Mouse (Mus musculus) left cerebral cortex, adult 8-10 months (tissue): ENCODE measurements around the gene Ap3b1. TPM values are rescaled to one million over a fixed set of nuclear protein-coding genes. Genes with fewer than 3 reads are reported as not detected.

Source experiments
- DNase-seq, 2 experiments: peaks; one replicate each; pipeline ENCODE4 v3.0.0; 2022; ENCODE audit warnings: low spot score in 2 of 2
- total RNA-seq, 4 experiments: library from RNA; stranded (reverse); gene quantifications; 2 replicates each; pipeline ENCODE4 v1.2.4; 2022

The Ap3b1 gene
- total RNA-seq, 4 experiments from 2014 or later = 45.2 to 49.9 (median 47.9) TPM

DNA sequence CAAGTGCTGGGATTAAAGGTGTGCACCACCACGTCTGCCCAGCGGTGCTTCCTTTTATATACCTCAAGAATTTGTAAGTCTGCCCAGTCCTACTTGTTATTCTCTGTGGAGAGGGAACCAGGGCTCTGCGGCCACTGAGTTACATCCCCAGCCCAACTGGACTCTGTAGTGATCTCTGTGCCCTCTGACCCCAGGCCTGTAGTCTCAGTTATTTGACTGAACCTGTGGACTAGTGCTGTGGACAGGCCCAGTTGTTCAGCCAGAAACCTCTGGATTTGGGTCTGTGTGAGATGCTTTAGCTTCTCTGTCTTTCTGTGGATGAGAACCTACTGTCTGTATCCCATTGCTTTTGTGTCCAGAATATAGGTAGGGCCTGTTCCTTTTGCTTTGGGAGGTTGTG, 15.4 kb downstream of the Ap3b1 start:
- DNase-seq = no peak

DNA sequence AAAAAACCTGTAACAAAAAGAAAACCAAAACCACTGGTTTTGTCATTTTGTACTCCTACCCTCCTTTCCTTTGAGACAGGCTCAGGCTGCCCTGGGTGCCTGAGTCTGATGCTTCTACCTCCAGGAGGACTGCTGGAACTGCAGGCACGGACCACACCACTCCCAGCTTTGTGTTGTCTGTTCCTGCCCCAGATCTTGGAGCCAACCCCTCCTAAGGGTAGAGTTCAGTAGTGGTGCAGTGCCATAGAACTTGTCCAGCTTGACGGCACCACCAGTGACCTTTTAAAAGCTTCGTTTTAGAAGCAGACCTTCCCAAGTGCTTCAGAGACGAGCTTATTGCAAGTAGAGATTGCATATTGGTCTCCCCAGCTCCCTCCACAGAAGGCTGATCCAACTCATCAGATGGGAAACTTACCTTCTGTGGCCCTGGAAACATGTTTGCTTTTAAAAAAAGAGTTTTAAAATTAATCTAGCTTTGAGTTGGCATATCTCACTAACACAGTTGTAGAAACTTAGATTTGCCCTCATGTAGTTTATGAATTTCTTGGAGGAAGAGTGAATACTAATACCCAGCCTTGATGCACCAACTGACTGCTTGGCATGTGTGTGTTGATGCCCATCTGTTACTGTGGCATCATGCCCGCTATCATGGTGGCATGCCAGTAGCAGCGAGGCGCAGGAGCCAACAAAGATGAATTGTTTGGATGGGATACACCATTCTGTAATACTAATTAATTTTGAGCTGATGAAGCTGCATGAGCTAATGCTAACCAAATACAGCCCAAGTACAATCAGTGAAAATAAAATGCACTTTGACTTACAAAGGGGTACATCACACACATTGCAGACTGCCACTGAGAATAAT, 17.0 kb downstream of the Ap3b1 start:
- peak; percentile 35 to 61 for DNase-seq

DNA sequence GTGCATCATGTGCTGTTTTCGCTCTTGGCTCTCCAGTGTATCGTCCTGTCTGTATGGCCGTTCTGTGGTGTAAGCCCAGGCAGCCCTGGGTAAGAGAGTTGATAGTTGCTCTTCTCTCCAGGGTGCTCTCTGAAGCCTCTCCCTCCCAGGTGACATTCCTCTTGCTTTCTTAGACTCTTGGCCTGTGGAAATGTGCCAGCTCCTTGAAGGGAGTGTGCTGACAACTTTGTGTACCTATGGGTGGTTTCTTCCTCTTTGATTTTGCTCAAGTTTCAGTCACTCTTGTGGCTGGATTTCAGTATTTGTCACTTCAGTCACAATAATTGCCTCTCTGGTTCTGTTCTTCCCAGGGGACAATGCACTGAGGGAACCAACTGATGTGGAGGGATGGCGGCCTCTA, 20.2 kb downstream of the Ap3b1 start:
- no peak for DNase-seq

DNA sequence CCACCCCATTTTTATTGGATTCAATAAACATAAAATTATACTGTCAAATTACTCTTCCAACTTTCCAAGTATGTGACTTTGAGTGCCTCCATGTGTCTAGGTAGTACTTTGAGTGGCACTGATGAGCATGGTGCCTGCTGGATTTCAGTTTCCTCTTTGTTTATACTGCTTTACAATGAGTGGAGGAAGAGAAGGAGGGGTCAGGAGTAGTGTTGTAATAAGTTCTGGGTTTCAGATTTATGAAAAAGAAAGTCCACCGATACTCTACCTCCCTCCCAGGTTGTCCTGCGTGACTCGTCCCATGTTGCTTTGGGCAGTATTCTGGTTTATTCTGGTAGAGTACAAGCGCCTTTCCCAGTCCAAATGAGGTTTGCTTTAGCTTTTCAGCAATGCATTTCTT, 22.7 kb downstream of the Ap3b1 start:
- DNase-seq = no peak

DNA sequence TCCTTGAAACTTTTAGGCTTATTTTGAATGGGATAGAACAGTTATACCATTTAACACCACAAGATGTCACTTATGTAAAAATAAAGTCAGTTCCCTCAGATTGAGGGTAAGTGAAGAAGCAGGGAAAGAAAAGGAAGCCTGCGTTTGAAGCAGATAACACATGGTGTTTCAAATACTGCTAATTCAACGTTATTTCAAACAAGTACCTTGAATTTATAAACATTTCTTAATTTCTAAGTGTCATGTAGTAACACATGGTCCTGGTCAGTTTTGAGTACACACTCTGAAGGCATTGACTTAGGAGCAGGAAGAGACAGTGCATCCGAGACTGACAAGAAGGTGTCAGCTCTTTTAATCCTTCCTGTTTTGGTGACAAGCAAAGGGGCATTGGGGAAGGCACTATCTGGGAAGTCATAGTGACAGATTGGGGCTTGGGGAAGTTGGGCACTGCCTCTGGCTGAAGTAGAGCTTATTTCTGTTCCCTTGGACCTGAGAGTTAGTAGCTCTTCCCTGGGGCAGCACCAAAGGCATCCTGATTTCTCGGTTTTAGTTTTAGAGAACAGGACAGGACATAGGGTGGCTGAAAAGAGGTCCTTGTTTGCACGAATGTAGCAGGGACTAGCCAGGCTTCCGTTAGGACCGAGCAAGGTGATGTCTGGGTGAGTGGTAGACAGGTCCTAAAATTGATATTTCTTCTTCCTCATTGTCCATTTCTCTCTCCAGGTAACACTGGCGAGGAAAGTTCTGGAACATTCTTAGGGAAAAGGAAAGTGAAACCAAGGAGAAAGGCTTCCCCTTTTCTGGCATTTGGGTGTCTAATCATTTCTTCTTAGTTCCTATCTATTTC, 23.3 kb downstream of the Ap3b1 start:
- DNase-seq = no peak

DNA sequence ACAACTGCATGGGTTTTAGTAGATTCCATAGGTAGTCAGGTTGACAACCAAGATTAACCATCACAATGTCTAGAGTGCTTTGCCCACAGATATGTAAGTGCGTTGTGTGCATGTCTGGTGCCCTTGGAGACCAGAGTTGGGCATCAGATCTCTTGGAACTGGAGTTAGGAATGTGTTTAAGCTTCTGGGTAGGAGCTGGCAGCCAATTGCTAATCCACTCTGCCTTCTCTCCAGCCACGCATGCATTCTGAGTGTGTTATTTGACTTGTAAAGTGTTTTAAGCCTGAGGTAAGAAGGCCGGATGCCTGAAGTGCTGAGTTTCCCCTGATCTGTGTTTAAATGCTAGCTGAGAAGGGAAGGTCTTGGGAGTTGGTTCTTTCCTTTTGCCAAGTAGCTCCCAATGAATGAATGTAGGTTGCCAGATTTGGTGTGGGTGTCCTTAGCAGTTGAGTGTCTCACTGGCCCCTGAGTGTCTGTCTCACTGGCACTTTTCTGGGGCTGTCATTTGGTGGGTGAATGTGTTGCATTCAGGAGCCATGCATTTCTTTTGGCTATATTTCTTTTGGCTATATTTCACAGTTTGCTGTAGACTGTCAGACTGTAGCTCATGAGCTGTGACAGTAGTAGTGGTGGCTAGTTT, 26.3 kb downstream of the Ap3b1 start:
- DNase-seq = peak in 1 of 2 experiments; percentile 34

DNA sequence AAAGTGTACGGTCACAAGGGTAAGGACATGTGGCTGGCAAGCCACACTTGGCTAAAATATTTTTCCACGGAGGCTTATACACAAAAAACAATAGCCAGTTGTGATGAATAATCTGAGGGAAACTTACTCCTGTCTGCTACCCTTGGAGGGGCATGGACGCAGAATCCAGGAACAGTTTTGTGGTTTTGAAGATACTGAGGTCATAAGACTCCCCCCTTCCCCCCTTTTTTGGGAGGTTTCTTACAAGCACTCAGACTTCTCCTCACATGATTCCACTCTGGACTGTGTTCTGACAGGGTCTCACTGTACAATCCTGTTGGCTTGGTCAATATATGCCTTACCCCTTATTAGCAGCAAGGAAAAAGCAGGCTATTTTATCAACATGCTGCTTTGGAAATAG, 29.8 kb downstream of the Ap3b1 start:
- DNase-seq = no peak

DNA sequence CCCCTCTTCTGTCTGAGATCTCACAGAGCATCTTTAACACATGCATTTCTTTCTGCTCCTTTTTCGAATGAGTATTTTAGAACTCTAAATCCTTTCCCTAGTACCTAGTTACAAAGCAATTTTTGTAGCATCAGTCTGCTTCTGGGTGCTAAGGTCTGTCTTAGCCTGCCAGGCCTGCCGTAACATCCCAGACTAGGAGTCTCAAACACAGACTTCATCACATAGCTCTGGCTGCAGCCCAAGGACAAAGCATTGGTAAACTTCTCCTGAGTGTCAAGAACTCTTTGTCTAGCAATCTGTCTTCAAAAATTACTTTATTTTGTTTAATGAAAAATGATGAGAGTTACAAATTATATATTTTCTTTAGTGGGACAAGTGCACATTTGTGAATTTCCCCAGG, 30.8 kb downstream of the Ap3b1 start:
- no peak for DNase-seq

DNA sequence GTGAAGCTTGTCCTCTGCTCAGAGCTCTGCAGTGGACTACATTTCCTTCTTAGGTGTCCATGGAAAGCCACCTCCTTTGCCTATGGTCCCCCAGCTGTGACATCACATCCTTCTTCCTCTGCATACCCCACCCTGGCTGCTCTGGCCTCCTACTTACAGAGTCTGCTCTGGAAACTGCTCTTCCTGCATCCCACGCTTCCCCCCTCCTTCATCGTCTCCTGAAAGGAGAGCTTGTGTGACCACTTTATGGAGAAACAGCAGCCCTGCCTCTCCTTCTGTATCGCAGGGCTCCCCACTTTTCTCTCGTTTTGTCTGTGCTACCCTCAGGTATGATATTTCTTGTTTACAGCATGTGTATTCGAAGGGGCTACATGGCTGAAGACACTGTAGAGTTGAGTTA, 33.5 kb downstream of the Ap3b1 start:
- DNase-seq = no peak

DNA sequence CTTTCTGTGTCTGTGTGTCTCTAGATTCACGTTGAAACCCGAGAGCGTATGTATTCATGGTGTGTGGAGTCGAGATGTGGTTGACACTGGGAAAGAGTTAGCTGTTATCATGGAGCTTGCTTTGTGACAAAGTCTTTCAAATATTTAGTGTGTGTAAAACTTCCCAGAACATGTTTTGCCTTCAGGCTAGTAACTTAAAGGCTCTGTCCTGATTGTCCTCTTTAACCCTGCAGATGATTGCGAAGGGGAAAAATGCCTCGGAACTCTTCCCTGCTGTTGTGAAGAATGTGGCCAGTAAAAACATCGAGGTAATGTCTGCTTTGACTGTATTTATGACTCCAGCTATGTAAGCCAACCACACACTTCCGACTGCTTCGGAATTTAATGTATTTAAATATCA, 35.7 kb downstream of the Ap3b1 start:
- no peak for DNase-seq

DNA sequence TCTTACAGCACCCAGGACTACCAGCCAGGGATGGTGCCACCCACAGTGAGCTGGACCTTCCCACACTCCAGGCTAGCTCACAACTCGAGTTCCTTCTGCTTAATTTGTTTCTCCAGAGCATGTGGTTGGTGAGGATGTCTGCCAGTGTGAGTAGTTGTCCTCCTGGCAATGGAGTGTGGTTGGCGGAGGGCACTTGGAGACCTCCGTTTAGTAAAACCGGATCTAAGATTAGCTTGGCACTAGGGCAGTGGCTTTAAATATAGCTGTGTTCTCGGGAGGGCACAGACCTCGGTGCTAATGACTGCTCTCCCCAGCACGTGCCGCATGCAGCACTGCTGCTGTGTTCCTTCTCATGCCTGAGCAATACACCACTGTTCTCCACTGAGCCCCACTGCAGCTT, 37.0 kb downstream of the Ap3b1 start:
- peak in 1 of 2 experiments; percentile 36 for DNase-seq

DNA sequence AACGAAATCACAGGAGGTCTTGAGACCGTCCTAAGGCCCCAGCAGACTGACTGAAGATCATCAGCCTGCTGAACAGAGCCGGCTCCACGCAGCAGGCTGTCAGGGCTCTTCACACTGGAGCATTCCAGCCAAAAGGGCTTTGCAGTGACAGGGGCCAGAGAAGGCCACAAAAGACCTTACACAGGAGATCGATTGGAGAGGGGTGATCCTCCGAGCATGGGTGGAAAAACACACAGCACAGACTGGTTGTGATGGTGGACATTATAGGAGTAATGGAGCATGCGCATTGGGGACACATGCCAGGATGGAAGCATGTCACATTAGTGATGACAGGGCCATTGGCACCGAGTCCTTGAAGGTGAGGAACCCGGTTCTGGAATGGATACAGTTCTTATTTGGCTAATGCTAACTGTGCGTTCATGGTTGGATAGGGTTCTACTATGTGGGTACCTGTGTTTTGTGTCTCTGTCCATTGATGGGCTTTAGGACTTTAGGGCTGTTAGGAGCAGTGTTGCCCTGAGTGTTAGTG, 37.7 kb downstream of the Ap3b1 start:
- no peak for DNase-seq

DNA sequence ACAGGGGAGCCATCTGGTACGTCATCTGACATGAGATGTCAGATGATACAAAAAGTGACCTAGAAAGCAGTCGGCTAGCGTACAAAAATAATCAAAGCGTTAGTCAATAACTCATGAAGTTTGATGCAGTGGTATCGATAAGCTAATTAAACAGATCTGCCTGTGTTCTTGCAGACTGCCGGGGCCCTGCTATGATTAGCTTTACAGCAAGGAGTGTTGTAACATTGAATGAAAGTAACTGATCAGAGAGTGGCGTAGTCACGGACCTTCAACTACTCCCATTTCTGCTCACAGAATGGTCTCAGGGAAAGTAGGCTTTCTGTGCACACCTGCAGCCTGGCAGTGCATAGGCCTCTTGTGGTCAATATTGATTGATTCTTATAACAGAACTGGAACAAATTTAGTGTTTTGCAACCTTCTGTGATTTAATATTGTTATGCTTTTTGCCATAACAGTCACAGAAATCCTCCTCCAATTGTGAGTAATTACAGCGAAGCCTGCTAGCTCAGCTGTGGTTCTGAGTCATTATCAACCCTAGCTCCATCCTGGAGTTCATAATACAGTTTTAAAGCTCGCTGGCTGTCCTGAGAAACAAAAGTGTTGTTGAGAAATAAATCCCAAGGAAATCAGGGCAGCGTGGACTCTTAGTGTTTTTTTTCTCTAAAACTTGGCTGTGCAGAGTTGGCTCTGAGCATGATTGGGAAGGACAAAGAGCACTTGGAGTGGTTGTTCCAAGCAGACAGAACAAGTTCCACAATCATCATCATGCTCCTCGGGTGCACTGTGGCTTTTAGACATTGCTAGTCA, 40.0 kb downstream of the Ap3b1 start:
- no peak for DNase-seq

DNA sequence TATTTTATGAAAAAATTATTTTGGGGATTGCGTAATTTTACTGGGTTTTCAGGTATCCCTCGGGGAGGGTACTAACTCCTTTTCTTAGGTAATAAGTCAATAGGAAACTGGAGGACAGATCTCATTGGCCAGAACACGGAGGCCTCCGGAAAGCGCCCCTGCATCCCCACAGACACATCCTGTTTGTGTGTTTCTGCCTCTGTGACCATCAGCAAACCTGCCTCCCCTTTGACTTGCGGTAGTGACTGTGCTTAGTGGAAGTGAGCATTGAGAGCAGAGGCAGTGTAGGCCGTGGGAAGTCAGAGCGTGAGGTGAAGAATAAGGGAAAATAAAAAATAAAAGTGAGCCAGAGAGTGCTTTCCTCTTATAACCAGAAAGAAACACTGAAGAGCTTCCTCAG, 41.7 kb downstream of the Ap3b1 start:
- no peak for DNase-seq

DNA sequence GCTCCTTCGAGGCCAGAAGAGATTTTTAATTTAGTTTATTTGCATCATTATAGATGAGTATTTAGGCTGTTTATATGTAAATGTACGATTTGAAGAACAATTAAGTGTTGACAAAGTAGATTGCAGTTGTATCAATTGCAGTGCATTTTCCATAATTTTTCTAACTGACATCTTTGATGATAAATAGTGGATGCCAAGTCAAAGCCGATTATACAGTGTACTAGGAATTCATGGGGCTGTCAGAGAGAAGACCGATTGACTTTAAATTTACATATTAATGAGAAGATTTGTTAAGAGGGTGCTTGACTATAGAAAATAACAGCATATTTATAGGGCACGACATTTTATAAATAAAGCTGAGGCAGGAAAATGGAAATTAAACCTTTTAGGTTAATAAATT, 64.8 kb downstream of the Ap3b1 start:
- DNase-seq = no peak

DNA sequence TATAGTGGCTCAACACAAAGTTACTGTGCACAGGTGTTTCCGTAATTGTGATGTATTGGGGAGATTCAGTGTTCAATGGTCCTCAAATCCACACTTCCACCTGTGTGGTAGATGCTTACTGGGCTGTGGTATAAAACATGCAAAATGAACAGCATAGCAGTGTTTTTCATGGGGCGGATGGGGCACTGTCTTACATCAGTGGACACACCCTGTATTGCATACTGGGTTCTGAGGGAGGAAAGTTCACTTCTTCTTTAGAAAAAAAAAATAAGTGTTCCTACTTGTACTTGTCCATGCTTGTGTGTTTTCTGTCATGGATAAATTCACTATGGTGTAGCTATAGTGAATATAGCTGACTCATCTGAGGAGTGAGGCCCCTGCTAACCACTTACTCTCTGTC, 70.8 kb downstream of the Ap3b1 start:
- no peak for DNase-seq

DNA sequence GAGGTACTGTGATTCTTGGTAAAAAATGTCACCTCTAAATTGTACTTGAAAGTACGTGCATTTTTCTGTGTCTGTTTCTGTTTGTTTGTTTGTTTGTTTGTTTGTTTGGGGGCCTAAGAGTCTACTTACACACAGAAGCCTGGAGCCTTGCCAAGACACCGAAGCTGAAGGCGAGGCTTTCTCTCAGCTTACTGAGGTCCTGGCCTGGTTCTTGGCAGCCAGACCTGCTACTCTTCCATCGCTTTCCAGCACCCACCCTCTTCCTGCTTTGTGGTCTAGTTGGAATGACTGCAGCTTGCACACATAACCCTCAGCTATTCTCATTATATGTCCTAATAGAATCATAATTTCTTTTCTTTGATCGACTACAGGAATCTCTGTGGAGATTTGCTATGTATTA, 80.6 kb downstream of the Ap3b1 start:
- DNase-seq = no peak

DNA sequence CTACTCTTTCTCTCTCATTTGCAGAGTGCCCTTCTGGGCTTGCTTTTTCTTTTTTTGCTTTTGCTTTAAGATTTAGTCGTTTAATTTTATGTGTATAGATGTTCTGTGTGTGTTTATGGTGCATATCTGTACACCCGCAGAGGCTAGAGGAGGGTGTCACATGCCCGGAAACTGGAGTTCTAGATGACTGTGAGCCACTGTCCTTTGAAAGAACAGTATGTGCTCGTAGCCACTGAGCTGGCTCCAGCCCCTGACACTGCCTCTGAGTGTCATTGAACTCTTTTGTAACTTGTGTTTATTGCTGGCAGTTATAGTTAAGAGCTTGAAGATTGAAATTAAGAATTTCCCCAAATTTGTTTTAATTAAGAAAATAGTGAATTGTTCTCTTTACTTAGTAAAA, 82.4 kb downstream of the Ap3b1 start:
- no peak for DNase-seq

DNA sequence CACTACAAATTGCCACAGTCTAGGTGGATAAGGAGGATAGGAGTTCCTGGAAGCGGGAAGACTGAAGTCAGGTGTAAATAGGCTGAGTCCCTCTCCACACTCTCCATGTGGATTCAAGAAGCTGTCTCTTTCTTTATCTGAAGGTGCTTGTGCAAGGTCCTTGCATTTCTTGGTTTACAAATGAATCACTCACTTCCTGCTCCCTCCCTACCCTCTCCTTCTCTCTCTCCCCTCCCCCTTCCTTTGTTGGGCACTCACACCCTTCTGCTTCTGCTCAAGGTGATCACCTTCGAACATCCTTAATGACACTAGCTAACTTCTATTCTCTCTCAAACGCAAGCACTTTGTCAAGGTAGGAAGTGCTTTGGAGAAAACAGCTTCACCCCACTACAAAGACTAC, 84.7 kb downstream of the Ap3b1 start:
- DNase-seq = no peak

DNA sequence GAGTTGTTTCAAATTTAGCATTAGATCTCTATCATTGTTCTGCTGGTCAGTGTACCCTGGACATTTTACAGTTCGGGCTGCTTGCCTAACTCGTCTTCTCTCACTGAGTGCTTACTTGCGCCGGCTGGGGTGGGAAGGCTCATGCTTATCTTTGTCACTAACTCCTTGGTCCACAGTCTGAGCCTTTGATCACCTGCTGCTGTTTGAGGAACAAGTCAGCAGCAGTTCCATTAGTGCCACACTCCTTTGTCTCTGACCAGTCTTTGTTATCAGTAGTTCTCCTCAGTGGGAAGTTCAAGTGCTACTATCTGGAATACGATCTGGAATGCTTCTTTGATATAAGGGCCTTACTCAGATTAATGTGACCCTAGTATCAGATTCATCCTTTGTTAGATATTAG, 86.3 kb downstream of the Ap3b1 start:
- DNase-seq = no peak

DNA sequence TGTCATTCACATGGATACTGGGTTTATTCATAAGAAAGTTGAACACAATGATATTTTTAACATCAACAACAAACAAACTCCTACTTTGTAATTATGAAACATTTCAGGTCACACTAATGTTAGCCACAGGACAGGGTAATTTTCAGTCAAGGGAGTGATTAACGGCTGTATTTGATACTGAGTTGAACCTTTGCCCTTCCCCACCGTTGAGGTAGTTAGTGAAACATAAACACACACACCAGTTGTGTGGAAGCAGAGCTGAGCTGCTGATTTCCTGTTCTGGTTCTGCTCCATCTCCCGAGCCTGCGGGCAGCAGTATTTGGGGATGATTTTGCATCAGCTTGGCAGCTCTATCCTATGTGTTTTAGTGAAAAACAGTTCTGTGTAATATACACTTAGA, 88.2 kb downstream of the Ap3b1 start:
- DNase-seq = no peak
